Mouse (Mus musculus) stomach, embryonic 14.5 days (tissue): ENCODE data around the gene Gm9999. TPM values are rescaled to one million over a fixed set of nuclear protein-coding genes. Genes with fewer than 3 reads are reported as not detected.
"Not testable (repeated sequence)": the region's sequence is repeated elsewhere in the genome, so short reads cannot be mapped to it uniquely, and the experiment has no call there.

Experiments
- ATAC-seq: fragments of 200-750 bp; cut with Nextera tagmentation; 2 replicates; pipeline ENCODE4 v1.8.0; 2017; ENCODE audit warnings: low read depth, moderate TSS enrichment; ENCODE audit not compliant: insufficient number of reproducible peaks, insufficient read depth, low FRiP score
- H3K27ac ChIP-seq: fragments of 300-500 bp; sonication (generic); 2 replicates; pipeline ENCODE4 v1.5.1; 2014; ENCODE audit warnings: mild to moderate bottlenecking, low read length, moderate library complexity, mixed read lengths
- H3K27me3 ChIP-seq: fragments of 300-500 bp; sonication (generic); 2 replicates; pipeline ENCODE4 v1.6.1; 2014; ENCODE audit warnings: low read length, control low read depth, mixed read lengths; ENCODE audit not compliant: control insufficient read depth, insufficient read depth
- H3K36me3 ChIP-seq: fragments of 300-500 bp; sonication (generic); 2 replicates; pipeline ENCODE4 v1.6.1; 2014; ENCODE audit warnings: mild to moderate bottlenecking, control low read depth, low read length, moderate library complexity, mixed read lengths; ENCODE audit not compliant: control insufficient read depth, insufficient read depth
- H3K4me1 ChIP-seq: fragments of 300-500 bp; sonication (generic); 2 replicates; pipeline ENCODE4 v1.6.1; 2014; ENCODE audit warnings: low read length, control low read depth, mixed read lengths; ENCODE audit not compliant: control insufficient read depth, insufficient read depth
- H3K4me2 ChIP-seq: fragments of 300-500 bp; sonication (generic); replicated peaks from 2 replicates; pipeline ENCODE4 v1.6.1; 2014; ENCODE audit warnings: low read depth, low read length, control low read depth
- H3K4me3 ChIP-seq: fragments of 300-500 bp; sonication (generic); 2 replicates; pipeline ENCODE4 v1.5.1; 2014; ENCODE audit warnings: low read depth, low read length, control low read depth
- H3K9ac ChIP-seq: fragments of 300-500 bp; sonication (generic); replicated peaks from 2 replicates; pipeline ENCODE4 v1.6.1; 2014; ENCODE audit warnings: low read depth, mild to moderate bottlenecking, control low read depth, low read length, moderate library complexity, mixed read lengths
- H3K9me3 ChIP-seq: fragments of 300-500 bp; sonication (generic); 2 replicates; pipeline ENCODE4 v1.6.1; 2016; ENCODE audit warnings: low read depth, low read length, control low read depth; ENCODE audit not compliant: control insufficient read depth
- WGBS: fragments of 180-500 bp; shearing (Covaris S2); extraction: QIAGEN DNeasy Blood & Tissue Kit; methylation state at CpG from one replicate; pipeline ENCODE4 v1.1.7; 2014; 5-methylcytosine and 5-hydroxymethylcytosine counted together
- polyA plus RNA-seq: library from polyadenylated mRNA; unstranded; fragments of >200 nt; fragmentation: Nextera tagmentation; extraction: Ambion mirVana; gene quantifications from 2 replicates; pipeline ENCODE4 v1.2.1, GENCODE M21; 2014

The Gm9999 gene
- polyA plus RNA-seq, 1 experiment from 2014 or later: not detected

DNA sequence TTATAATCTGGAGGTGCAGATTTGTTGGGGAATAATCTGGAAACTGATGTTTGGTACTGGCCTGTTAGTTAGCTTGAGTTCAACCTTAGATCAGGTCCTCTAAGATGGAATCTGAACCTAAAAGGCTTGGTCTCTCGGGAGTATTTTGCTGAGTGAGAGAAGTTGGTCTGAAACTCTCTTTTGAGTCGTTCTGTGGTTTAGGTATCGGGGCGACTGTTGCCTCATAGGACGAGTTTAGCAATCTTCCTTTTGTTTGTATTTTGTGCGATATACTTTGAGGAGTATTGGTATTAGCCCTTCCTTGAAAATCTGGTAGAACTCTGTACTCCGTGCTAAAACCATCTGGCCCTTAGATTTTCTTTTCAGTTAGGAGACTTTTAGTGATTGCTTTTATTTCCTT, 19.3 kb upstream of the Gm9999 start:
- H3K4me2 ChIP-seq: no peak overlapping the region
- WGBS: 77% methylated on average over 7 of the region's 7 CpGs
- no peaks in the 10 kb centered on the region for H3K27me3 ChIP-seq
- no peaks in the 10 kb centered on the region for H3K9me3 ChIP-seq
- no peak overlapping the region for H3K9ac ChIP-seq
- no peak overlapping the region for H3K27ac ChIP-seq
- H3K4me3 ChIP-seq: no peak overlapping the region
- ATAC-seq: no peak
- peaks cover 13% of the 10 kb centered on the region; the same call in 1 of the 2 replicates for H3K4me1 ChIP-seq
- H3K36me3 ChIP-seq: no peaks in the 10 kb centered on the region

DNA sequence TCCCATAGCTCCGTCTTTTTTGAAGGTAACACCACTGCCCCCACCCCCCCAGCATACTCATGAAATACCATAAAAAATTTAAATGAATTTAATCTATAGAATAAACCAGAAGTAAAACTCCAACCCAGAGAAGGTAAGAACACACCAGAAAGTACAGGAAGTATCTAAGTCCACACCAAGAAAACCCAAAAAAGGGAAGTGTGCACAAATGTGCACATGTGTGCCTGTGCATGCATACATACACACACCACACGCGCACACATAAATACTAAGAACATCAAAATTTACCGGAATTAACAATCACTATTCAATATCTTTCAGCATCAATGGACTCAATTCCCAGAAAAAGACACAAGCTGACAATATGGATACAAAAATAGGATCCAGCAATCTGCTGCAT, 13.5 kb upstream of the Gm9999 start:
- H3K9me3 ChIP-seq: no peaks in the 10 kb centered on the region
- H3K4me3 ChIP-seq: no peak overlapping the region
- H3K9ac ChIP-seq: no peak overlapping the region
- no peak overlapping the region for H3K27ac ChIP-seq
- no peak for ATAC-seq
- no peaks in the 10 kb centered on the region for H3K27me3 ChIP-seq
- H3K4me2 ChIP-seq: no peak overlapping the region
- no peaks in the 10 kb centered on the region for H3K4me1 ChIP-seq
- 88% methylated on average over 4 of the region's 4 CpGs for WGBS
- H3K36me3 ChIP-seq: no peaks in the 10 kb centered on the region

DNA sequence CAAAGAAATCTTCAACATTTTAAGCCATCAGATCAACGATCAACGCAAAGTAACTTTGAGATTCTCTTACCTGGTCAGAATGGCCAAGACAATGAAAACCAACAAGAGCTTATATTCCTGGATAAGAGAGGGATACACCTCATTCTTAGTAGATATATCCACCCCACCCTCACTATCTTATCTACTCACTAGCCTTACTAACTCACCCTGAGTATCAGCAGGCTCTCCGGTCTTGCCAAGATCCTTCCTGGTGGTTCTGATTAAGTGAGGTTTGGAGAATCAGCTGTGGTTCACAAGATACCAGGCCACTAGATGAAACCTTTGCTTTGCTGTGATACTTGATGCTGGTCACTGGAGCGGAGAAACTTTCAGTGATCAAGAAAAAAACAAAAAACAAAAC, 8.7 kb upstream of the Gm9999 start:
- Histone ChIP-seq H3K4me2 (no peak overlapping the region), H3K4me3 (no peak overlapping the region), H3K9ac (no peak overlapping the region), H3K9me3 (no peaks in the 10 kb centered on the region), H3K27ac (no peak overlapping the region), H3K4me1 (no peaks in the 10 kb centered on the region), H3K36me3 (no peaks in the 10 kb centered on the region), H3K27me3 (no peaks in the 10 kb centered on the region)
- 97% methylated on average over 4 of the region's 4 CpGs for WGBS
- ATAC-seq: no peak

GRCm38 (mm10) chr7:46975456-46975855, 7.9 kb upstream of the Gm9999 start:
- Histone ChIP-seq H3K4me1 (no peaks in the 10 kb centered on the region), H3K9ac (no peak overlapping the region), H3K9me3 (no peaks in the 10 kb centered on the region), H3K36me3 (no peaks in the 10 kb centered on the region), H3K27ac (no peak overlapping the region), H3K4me3 (no peak overlapping the region), H3K4me2 (no peak overlapping the region), H3K27me3 (no peaks in the 10 kb centered on the region)
- ATAC-seq: no peak
- 91% methylated on average over 11 of the region's 11 CpGs for WGBS

DNA sequence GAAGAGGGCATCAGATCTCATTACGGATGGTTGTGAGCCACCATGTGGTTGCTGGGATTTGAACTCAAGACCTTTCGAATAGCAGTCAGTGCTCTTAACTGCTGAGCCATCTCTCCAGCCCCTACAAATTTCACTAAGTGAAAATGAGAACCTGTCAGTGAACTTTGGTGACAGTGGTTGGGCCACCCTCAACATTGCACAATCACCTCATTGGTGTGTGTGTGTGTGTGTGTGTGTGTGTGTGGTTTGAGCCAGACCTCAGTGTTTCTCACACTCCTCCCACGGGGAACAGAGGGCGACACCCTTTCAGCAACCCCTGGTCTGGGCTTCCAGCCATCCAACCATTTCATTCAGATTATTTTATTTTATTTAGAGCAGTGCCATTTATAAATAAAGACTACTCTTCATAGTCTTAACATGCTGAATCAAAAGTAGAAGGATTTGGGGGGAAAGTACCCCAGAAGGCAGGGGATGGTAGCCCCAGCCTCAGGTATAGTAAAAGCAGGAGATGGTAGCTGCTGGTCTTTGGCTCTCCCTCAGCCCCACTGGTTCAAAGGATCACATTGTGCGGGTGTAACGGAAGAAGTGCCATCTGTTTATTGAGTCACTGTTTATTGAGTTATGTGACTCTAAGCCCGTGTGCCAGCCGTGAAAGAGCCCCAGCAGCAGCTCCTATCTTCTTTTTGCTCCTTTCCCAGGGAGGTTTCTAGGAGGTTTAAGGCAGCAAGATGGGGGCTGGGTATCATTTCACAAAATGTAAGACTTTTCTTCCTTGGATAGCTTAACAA, 2.5 kb downstream of the Gm9999 start:
- Histone ChIP-seq H3K4me1 (peaks cover 17% of the 10 kb centered on the region), H3K4me2 (no peak overlapping the region), H3K27ac (no peak overlapping the region), H3K27me3 (no peaks in the 10 kb centered on the region), H3K9me3 (no peaks in the 10 kb centered on the region), H3K36me3 (no peaks in the 10 kb centered on the region), H3K4me3 (no peak overlapping the region), H3K9ac (no peak overlapping the region)
- no peak for ATAC-seq
- WGBS: 47% methylated on average over 8 of the region's 8 CpGs

DNA sequence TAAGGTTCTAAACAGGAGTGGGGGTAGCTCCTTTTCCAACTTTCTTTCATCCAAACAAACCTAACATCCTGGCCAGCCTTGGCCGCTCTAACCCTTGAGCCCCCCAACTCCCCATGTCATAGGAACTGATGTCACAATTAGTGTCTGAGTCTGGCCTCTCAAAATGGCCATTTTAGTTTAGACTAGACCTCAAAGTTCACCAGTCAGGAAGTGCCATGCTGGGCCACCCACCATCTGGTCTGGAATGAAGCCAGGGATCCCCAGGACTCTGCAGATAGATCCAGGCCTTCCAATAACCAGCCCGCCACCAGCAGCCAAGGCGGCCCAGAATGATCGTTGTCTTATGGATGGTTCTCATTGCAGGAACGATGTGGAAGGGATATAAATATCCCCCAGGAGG, 3.3 kb downstream of the Gm9999 start:
- Histone ChIP-seq H3K36me3 (peaks cover 3% of the 10 kb centered on the region; the same call in 1 of the 2 replicates), H3K4me2 (no peak overlapping the region), H3K27me3 (no peaks in the 10 kb centered on the region), H3K4me1 (peaks cover 17% of the 10 kb centered on the region), H3K9ac (no peak overlapping the region), H3K9me3 (no peaks in the 10 kb centered on the region), H3K27ac (peak overlapping the region; percentile 48; the same call in 1 of the 2 replicates), H3K4me3 (no peak overlapping the region)
- ATAC-seq: peak; percentile 42; the same call in 1 of the 2 replicates
- WGBS: 44% methylated on average over 5 of the region's 5 CpGs

GRCm38 (mm10) chr7:46987073-46987472, 3.7 kb downstream of the Gm9999 start:
- Histone ChIP-seq H3K4me2 (no peak overlapping the region), H3K36me3 (peaks cover 6% of the 10 kb centered on the region; the same call in 1 of the 2 replicates), H3K27me3 (no peaks in the 10 kb centered on the region), H3K4me3 (no peak overlapping the region), H3K4me1 (peaks cover 17% of the 10 kb centered on the region), H3K9me3 (no peaks in the 10 kb centered on the region), H3K27ac (peak overlapping the region; percentile 48; the same call in 1 of the 2 replicates), H3K9ac (no peak overlapping the region)
- ATAC-seq: no peak; the same call in 1 of the 2 replicates
- 17% methylated on average over 2 of the region's 2 CpGs for WGBS

DNA sequence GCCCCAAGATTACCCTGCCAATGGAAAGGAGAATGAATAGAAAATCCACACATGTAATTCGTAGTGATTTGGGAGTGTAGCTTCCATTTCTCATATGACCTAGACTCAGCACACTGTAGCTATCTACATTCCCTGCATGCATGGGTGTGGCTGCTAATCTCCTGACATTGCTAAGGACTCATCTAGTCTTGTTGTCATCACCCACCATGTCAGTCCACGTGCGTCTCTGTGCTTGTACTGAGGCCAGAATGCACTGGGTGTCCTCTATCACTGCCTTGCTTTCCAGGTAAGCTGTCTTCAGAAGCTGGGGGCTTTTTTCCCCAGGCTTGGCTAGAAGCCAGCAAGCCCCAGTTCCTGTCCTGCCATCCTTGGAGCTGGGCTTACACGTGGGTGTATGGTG, 6.0 kb downstream of the Gm9999 start:
- Histone ChIP-seq H3K36me3 (peaks cover 22% of the 10 kb centered on the region), H3K4me1 (peaks cover 17% of the 10 kb centered on the region)
- H3K4me2 ChIP-seq, H3K27me3 ChIP-seq, H3K9me3 ChIP-seq, H3K27ac ChIP-seq, H3K9ac ChIP-seq, ATAC-seq, H3K4me3 ChIP-seq: not testable (repeated sequence)
- 70% methylated on average over 4 of the region's 4 CpGs for WGBS

GRCm38 (mm10) chr7:46993079-46993478, 9.7 kb downstream of the Gm9999 start:
- Histone ChIP-seq H3K4me2 (no peak overlapping the region), H3K4me3 (no peak overlapping the region), H3K9ac (no peak overlapping the region), H3K9me3 (no peaks in the 10 kb centered on the region), H3K27ac (no peak overlapping the region), H3K36me3 (peaks cover 53% of the 10 kb centered on the region), H3K4me1 (no peaks in the 10 kb centered on the region), H3K27me3 (no peaks in the 10 kb centered on the region)
- no peak for ATAC-seq
- WGBS: 90% methylated on average over 8 of the region's 8 CpGs
